Mouse (Mus musculus): ENCODE data around the gene Vsig8. TPM values are rescaled to one million over a fixed set of nuclear protein-coding genes. Genes with fewer than 3 reads are reported as not detected.

Gene Vsig8
- polyA plus RNA-seq, 1 experiment from 2014 or later, result 1.3 TPM

Other genes starting within 250 kb of the Vsig8 start
- gene Kcnj9, start 226.6 kb upstream of the Vsig8 start, polyA plus RNA-seq (2015; fragmentation: Nextera tagmentation; extraction: Ambion mirVana), result 7.7 and 7.8 TPM in 2 replicates
- gene Kcnj10, start 214.7 kb upstream of the Vsig8 start, polyA plus RNA-seq (2015; fragmentation: Nextera tagmentation; extraction: Ambion mirVana), result 1.5 and 2.5 TPM in 2 replicates
- gene Pigm, start 179.4 kb upstream of the Vsig8 start, polyA plus RNA-seq (2015; fragmentation: Nextera tagmentation; extraction: Ambion mirVana), result 3.4 and 3.5 TPM in 2 replicates
- gene Slamf9, start 80.6 kb upstream of the Vsig8 start, polyA plus RNA-seq (2015; fragmentation: Nextera tagmentation; extraction: Ambion mirVana), result 0.23 and 0.37 TPM in 2 replicates
- gene Igsf9, start 74.2 kb upstream of the Vsig8 start, polyA plus RNA-seq (2015; fragmentation: Nextera tagmentation; extraction: Ambion mirVana), result 73.0 and 74.4 TPM in 2 replicates
- 47.3 and 53.0 TPM in 2 replicates for gene Tagln2, start 55.9 kb upstream of the Vsig8 start, polyA plus RNA-seq (2015; fragmentation: Nextera tagmentation; extraction: Ambion mirVana)
- 4.0 and 4.7 TPM in 2 replicates for gene Cfap45, start 35.1 kb upstream of the Vsig8 start, polyA plus RNA-seq (2015; fragmentation: Nextera tagmentation; extraction: Ambion mirVana)
- not detected in 2 replicates for gene Slamf8, start 34.6 kb downstream of the Vsig8 start, polyA plus RNA-seq (2015; fragmentation: Nextera tagmentation; extraction: Ambion mirVana)
- gene Fcrl6, start 46.6 kb downstream of the Vsig8 start, polyA plus RNA-seq (2015; fragmentation: Nextera tagmentation; extraction: Ambion mirVana), result 0.09 and 0.12 TPM in 2 replicates
- gene Dusp23, start 77.0 kb downstream of the Vsig8 start, polyA plus RNA-seq (2015; fragmentation: Nextera tagmentation; extraction: Ambion mirVana), result 7.1 and 8.0 TPM in 2 replicates
- not detected in 2 replicates for gene Crp, start 142.1 kb downstream of the Vsig8 start, polyA plus RNA-seq (2015; fragmentation: Nextera tagmentation; extraction: Ambion mirVana)

All from midbrain, embryonic 16.5 days (tissue).